Mouse (Mus musculus) hindbrain, embryonic 11.5 days (tissue): ENCODE measurements around the gene Timp3. TPM values are rescaled to one million over a fixed set of nuclear protein-coding genes. Genes with fewer than 3 reads are reported as not detected.
A peak's percentile ranks its signal among the peaks of the same experiment; 100 is the strongest.

Experiments used
- ATAC-seq: fragments of 200-750 bp; cut with Nextera tagmentation; 2 replicates; pipeline ENCODE4 v1.8.0; 2017; ENCODE audit warnings: mild to moderate bottlenecking, moderate TSS enrichment, moderate library complexity; ENCODE audit not compliant: low FRiP score
- DNase-seq: peaks from one replicate; pipeline ENCODE4 v3.0.0-alpha.2; 2015; ENCODE audit warnings: low spot score
- H3K27ac ChIP-seq: fragments of 300-500 bp; sonication (generic); 2 replicates; pipeline ENCODE4 v1.5.1; 2014; ENCODE audit warnings: mild to moderate bottlenecking, low read depth, low read length
- H3K27me3 ChIP-seq: fragments of 300-500 bp; sonication (generic); 2 replicates; pipeline ENCODE4 v1.6.1; 2014; ENCODE audit warnings: mild to moderate bottlenecking, low read length, moderate library complexity, mixed read lengths; ENCODE audit not compliant: control insufficient read depth, insufficient read depth
- H3K36me3 ChIP-seq: fragments of 300-500 bp; sonication (generic); 2 replicates; pipeline ENCODE4 v1.6.1; 2014; ENCODE audit warnings: mild to moderate bottlenecking, low read length, moderate library complexity, mixed read lengths; ENCODE audit not compliant: control insufficient read depth, insufficient read depth
- H3K4me1 ChIP-seq: fragments of 300-500 bp; sonication (generic); replicated peaks from 2 replicates; pipeline ENCODE4 v1.6.1; 2014; ENCODE audit warnings: low read length, mixed read lengths; ENCODE audit not compliant: control insufficient read depth, insufficient read depth
- H3K4me2 ChIP-seq: fragments of 300-500 bp; sonication (generic); replicated peaks from 2 replicates; pipeline ENCODE4 v1.6.1; 2014; ENCODE audit warnings: mild to moderate bottlenecking, low read depth, low read length
- H3K4me3 ChIP-seq: fragments of 300-500 bp; sonication (generic); 2 replicates; pipeline ENCODE4 v1.5.1; 2014; ENCODE audit warnings: low read depth, low read length
- H3K9ac ChIP-seq: fragments of 300-500 bp; sonication (generic); 2 replicates; pipeline ENCODE4 v1.6.1; 2014; ENCODE audit warnings: low read depth, low read length
- H3K9me3 ChIP-seq: fragments of 300-500 bp; sonication (generic); 2 replicates; pipeline ENCODE4 v1.6.1; 2016; ENCODE audit warnings: low read length; ENCODE audit not compliant: control insufficient read depth
- WGBS: fragments of 180-500 bp; shearing (Covaris S2); extraction: QIAGEN DNeasy Blood & Tissue Kit; methylation state at CpG from one replicate; pipeline ENCODE4 v1.1.7; 2014; 5-methylcytosine and 5-hydroxymethylcytosine counted together
- polyA plus RNA-seq: library from polyadenylated mRNA; unstranded; fragments of >200 nt; fragmentation: Nextera tagmentation; extraction: Ambion mirVana; gene quantifications from 2 replicates; pipeline ENCODE4 v1.2.1, GENCODE M21; 2014

Gene Timp3
- polyA plus RNA-seq, 1 experiment from 2014 or later = 31.6 TPM

GRCm38 (mm10) chr10:86302318-86302648, 2.1 kb downstream of the Timp3 start:
- H3K9ac ChIP-seq = no peak overlapping the region

GRCm38 (mm10) chr10:86302761-86303494, 2.8 kb downstream of the Timp3 start:
- Histone ChIP-seq H3K9ac (no peak overlapping the region), H3K4me2 (peak overlapping the region; percentile 97), H3K4me1 (0 out of 2 replicates have a peak, but pooled peaks cover 2% of the 10 kb centered on the region), H3K27ac (no peak overlapping the region), H3K36me3 (no peaks in the 10 kb centered on the region), H3K27me3 (peaks cover 6% of the 10 kb centered on the region), H3K4me3 (no peak overlapping the region), H3K9me3 (no peaks in the 10 kb centered on the region)
- peak; percentile 67 for DNase-seq
- no peak for ATAC-seq
- 20% methylated on average over 8 of the region's 8 CpGs for WGBS

More at GRCm38 (mm10) chr10:86302318-86302648, 2.1 kb downstream of the Timp3 start:
- peak overlapping the region; percentile 97 for H3K4me2 ChIP-seq
- 73% methylated on average over 4 of the region's 4 CpGs for WGBS
- H3K9me3 ChIP-seq = no peaks in the 10 kb centered on the region
- H3K4me3 ChIP-seq = peak overlapping the region; percentile 59; the same call in 1 of the 2 replicates
- DNase-seq = no peak
- H3K27me3 ChIP-seq = peaks cover 6% of the 10 kb centered on the region
- no peak for ATAC-seq
- H3K27ac ChIP-seq = no peak overlapping the region
- H3K4me1 ChIP-seq = 0 out of 2 replicates have a peak, but pooled peaks cover 2% of the 10 kb centered on the region
- no peaks in the 10 kb centered on the region for H3K36me3 ChIP-seq

GRCm38 (mm10) chr10:86303495-86303876, 3.3 kb downstream of the Timp3 start:
- no peak overlapping the region for H3K27ac ChIP-seq
- peaks cover 6% of the 10 kb centered on the region for H3K27me3 ChIP-seq
- 0 out of 2 replicates have a peak, but pooled peaks cover 2% of the 10 kb centered on the region for H3K4me1 ChIP-seq
- no peak overlapping the region for H3K4me3 ChIP-seq
- no peak overlapping the region for H3K4me2 ChIP-seq
- H3K9me3 ChIP-seq = no peaks in the 10 kb centered on the region
- 49% methylated on average over 2 of the region's 2 CpGs for whole genome bisulfite sequencing
- H3K9ac ChIP-seq = no peak overlapping the region
- DNase-seq = no peak
- no peaks in the 10 kb centered on the region for H3K36me3 ChIP-seq
- no peak for ATAC-seq

GRCm38 (mm10) chr10:86304583-86304982, 4.4 kb downstream of the Timp3 start:
- H3K9ac ChIP-seq = no peak overlapping the region
- H3K36me3 ChIP-seq = no peaks in the 10 kb centered on the region
- H3K4me2 ChIP-seq = no peak overlapping the region
- 0 out of 2 replicates have a peak, but pooled peaks cover 2% of the 10 kb centered on the region for H3K4me1 ChIP-seq
- 10% methylated on average over 2 of the region's 2 CpGs for WGBS
- DNase-seq = no peak
- ATAC-seq = no peak
- H3K27me3 ChIP-seq = peaks cover 6% of the 10 kb centered on the region
- no peak overlapping the region for H3K4me3 ChIP-seq
- no peak overlapping the region for H3K27ac ChIP-seq
- no peaks in the 10 kb centered on the region for H3K9me3 ChIP-seq

- no peaks in the 10 kb centered on the region for H3K4me1 ChIP-seq
- no peaks in the 10 kb centered on the region for H3K27me3 ChIP-seq
- no peak overlapping the region for H3K27ac ChIP-seq
- no peak overlapping the region for H3K9ac ChIP-seq
- 94% methylated on average over 4 of the region's 4 CpGs for WGBS
- H3K4me3 ChIP-seq = no peak overlapping the region
- H3K4me2 ChIP-seq = no peak overlapping the region
- no peaks in the 10 kb centered on the region for H3K9me3 ChIP-seq
- no peaks in the 10 kb centered on the region for H3K36me3 ChIP-seq
- no peak for ATAC-seq
- DNase-seq = no peak
These were observed 7.1 kb downstream of the Timp3 start for GRCm38 (mm10) chr10:86307235-86307634.

GRCm38 (mm10) chr10:86310527-86310926, 10.4 kb downstream of the Timp3 start:
- Histone ChIP-seq H3K27ac (no peak overlapping the region), H3K36me3 (no peaks in the 10 kb centered on the region), H3K4me1 (no peaks in the 10 kb centered on the region; the same call in 1 of the 2 replicates), H3K27me3 (no peaks in the 10 kb centered on the region), H3K9ac (no peak overlapping the region), H3K9me3 (no peaks in the 10 kb centered on the region), H3K4me3 (no peak overlapping the region), H3K4me2 (no peak overlapping the region)
- DNase-seq = no peak
- ATAC-seq = no peak
- WGBS = 93% methylated on average over 6 of the region's 6 CpGs

- no peaks in the 10 kb centered on the region for H3K36me3 ChIP-seq
- H3K9ac ChIP-seq = no peak overlapping the region
- H3K27me3 ChIP-seq = no peaks in the 10 kb centered on the region
- WGBS = 93% methylated on average over 3 of the region's 3 CpGs
- no peaks in the 10 kb centered on the region; the same call in 1 of the 2 replicates for H3K4me1 ChIP-seq
- H3K4me3 ChIP-seq = no peak overlapping the region
- DNase-seq (no peak), ATAC-seq (no peak)
- no peak overlapping the region for H3K27ac ChIP-seq
- H3K9me3 ChIP-seq = no peaks in the 10 kb centered on the region
- no peak overlapping the region for H3K4me2 ChIP-seq
These were observed 12.8 kb downstream of the Timp3 start for GRCm38 (mm10) chr10:86312976-86313375.

GRCm38 (mm10) chr10:86313448-86313847, 13.3 kb downstream of the Timp3 start:
- no peak overlapping the region for H3K4me2 ChIP-seq
- H3K9me3 ChIP-seq = no peaks in the 10 kb centered on the region
- no peak overlapping the region for H3K9ac ChIP-seq
- DNase-seq (no peak), ATAC-seq (no peak)
- H3K4me1 ChIP-seq = no peaks in the 10 kb centered on the region; the same call in 1 of the 2 replicates
- WGBS = 88% methylated on average over 1 of the region's 1 CpGs
- no peak overlapping the region for H3K4me3 ChIP-seq
- no peak overlapping the region for H3K27ac ChIP-seq
- H3K36me3 ChIP-seq = no peaks in the 10 kb centered on the region
- no peaks in the 10 kb centered on the region for H3K27me3 ChIP-seq

- no peak overlapping the region for H3K27ac ChIP-seq
- no peak for ATAC-seq
- H3K4me2 ChIP-seq = no peak overlapping the region
- H3K9ac ChIP-seq = no peak overlapping the region
- DNase-seq = no peak
- H3K4me1 ChIP-seq = no peaks in the 10 kb centered on the region; the same call in 1 of the 2 replicates
- 61% methylated on average over 3 of the region's 3 CpGs for WGBS
- H3K4me3 ChIP-seq = no peak overlapping the region
- no peaks in the 10 kb centered on the region for H3K27me3 ChIP-seq
- no peaks in the 10 kb centered on the region for H3K36me3 ChIP-seq
- no peaks in the 10 kb centered on the region for H3K9me3 ChIP-seq
These were observed 15.3 kb downstream of the Timp3 start for GRCm38 (mm10) chr10:86315513-86315912.
